In genomic region chr10:40029610-40030009, GRCm38 (mm10) we compare ENCODE assay signal across 28 mouse cellular contexts. TPM values are rescaled to one million over a fixed set of nuclear protein-coding genes. Genes with fewer than 3 reads are reported as not detected.
DNase-seq lines count a peak whose midpoint lies in the region; ATAC-seq lines count a peak whose summit lies in the region.
"Had no signal": no experiment of that assay in that cellular context is flagged by ENCODE, and none has a peak within 500 bp of the region (broad histone marks: within the 10 kb centered on the region; RNA-seq: fewer than 3 reads in every experiment).

No protein-coding gene starts in this region.

- WGBS in heart, embryonic 11.5 days (ENCODE audit: insufficient replicate concordance), result 87% methylated on average over 2 of the region's 2 CpGs

- no peaks in the 10 kb centered on the region for H3K27me3 ChIP-seq in heart, embryonic 11.5 days (ENCODE audit: control insufficient read depth, insufficient read depth, low read length)
- H3K27me3 ChIP-seq: CH12.LX; embryonic facial prominence, embryonic 15.5 days; hindbrain, embryonic 15.5 days; Patski had no signal

- H3K36me3 ChIP-seq in heart, embryonic 11.5 days (ENCODE audit: control insufficient read depth, insufficient read depth, low read length), result no peaks in the 10 kb centered on the region
- H3K36me3 ChIP-seq: embryonic facial prominence, embryonic 15.5 days; forebrain, embryonic 10.5 days; hindbrain, embryonic 15.5 days had no signal

- no peak overlapping the region for H3K9ac ChIP-seq in heart, embryonic 11.5 days (ENCODE audit: low read depth, low read length)
- H3K9ac ChIP-seq: embryonic facial prominence, embryonic 15.5 days; hindbrain, embryonic 15.5 days had no signal

- no peak for ATAC-seq in heart, embryonic 11.5 days (replicated peaks; ENCODE audit: insufficient number of reproducible peaks, low FRiP score, low TSS enrichment)
- ATAC-seq: activated CD4-positive, CD25-positive, alpha-beta regulatory T cell, adult 4 months; forebrain, embryonic 14.5 days; intestine, embryonic 16.5 days; Patski had no signal

- H3K4me3 ChIP-seq in heart, embryonic 11.5 days (ENCODE audit: low read depth, low read length), result no peak overlapping the region
- H3K4me3 ChIP-seq: embryonic facial prominence, embryonic 15.5 days; erythroblast, embryonic 14.5 days; forebrain, embryonic 10.5 days; heart, adult 2 months; hindbrain, embryonic 15.5 days had no signal

- peak; percentile 54 to 67 for DNase-seq in cerebellum, postnatal 14 days
- no peak for DNase-seq in cerebellum, adult 18-20 months
- DNase-seq in heart, adult 18-20 months, result peak; percentile 48 to 52
- peak; percentile 28 to 29 for DNase-seq in heart, postnatal 36 days
- no peak for DNase-seq in heart, postnatal 25 days (ENCODE audit: low spot score)
- DNase-seq in brain, adult 2 months (ENCODE audit: low read depth, low spot score), result peak; percentile 35
- DNase-seq in frontal cortex, postnatal 14 days (ENCODE audit: low spot score in 2 of 2), result no peak
- DNase-seq: adrenal gland, adult 2 months; adrenal gland, postnatal 25 days; cerebellum, adult 11 months; cerebellum, adult 9-10 months; embryo, embryonic 11 days; gastrocnemius, postnatal 14 days; kidney, adult 8-10 months had no signal

- no peaks in the 10 kb centered on the region for H3K4me1 ChIP-seq in heart, embryonic 11.5 days (ENCODE audit: control insufficient read depth, insufficient read depth, low read length)

- intact Hi-C loops in heart, postnatal 36 days (cut with DNase I), result no loop called here
- intact Hi-C loops in heart, postnatal 25 days (cut with DNase I), result no loop called here

- H3K9me3 ChIP-seq in heart, embryonic 11.5 days (replicated peaks; ENCODE audit: control insufficient read depth, low read length), result no peaks in the 10 kb centered on the region
- H3K9me3 ChIP-seq: embryonic facial prominence, embryonic 15.5 days; hindbrain, embryonic 15.5 days had no signal

- no peak overlapping the region for H3K27ac ChIP-seq in heart, embryonic 11.5 days (ENCODE audit: low read depth, low read length)
- H3K27ac ChIP-seq: embryonic facial prominence, embryonic 15.5 days; forebrain, embryonic 10.5 days; heart, adult 2 months; hindbrain, embryonic 15.5 days had no signal

- no peak overlapping the region for H3K4me2 ChIP-seq in heart, embryonic 11.5 days
- H3K4me2 ChIP-seq: embryonic facial prominence, embryonic 15.5 days; hindbrain, embryonic 15.5 days had no signal

RNA-seq across cellular contexts. Expression of gene Mfsd4b1, which starts 4.5 kb away (rescaled TPM):
- 1 to 10 TPM; 1.9 to 2.9 TPM for total RNA-seq in heart, adult 18-20 months (2021)
- polyA plus RNA-seq in heart, embryonic 11.5 days (2014; fragmentation: Nextera tagmentation; extraction: Ambion mirVana), result 0.11 and 0.32 TPM in 2 replicates
- total RNA-seq in heart, postnatal 36 days (2021), result 1 to 10 TPM; 2.2 to 2.4 TPM
- total RNA-seq in heart, postnatal 25 days (2021), result 1 to 10 TPM; 3.7 to 4.1 TPM
- total RNA-seq: CH12.LX; common myeloid progenitor, adult 5-6 weeks had no signal
- polyA plus RNA-seq: activated CD4-positive, CD25-positive, alpha-beta regulatory T cell, adult 4 months; C2C12; embryonic facial prominence, embryonic 11.5 days; erythroblast, embryonic 14.5 days; forebrain, embryonic 10.5 days had no signal

RNA-seq across cellular contexts. Expression of gene Mfsd4b5, which starts 43.2 kb away (rescaled TPM):
- total RNA-seq in heart, adult 18-20 months (2021), result under 1 TPM; 0.35 to 0.62 TPM
- polyA plus RNA-seq in heart, embryonic 11.5 days (2014; fragmentation: Nextera tagmentation; extraction: Ambion mirVana), result 0.07 TPM in 1 of 2 replicates, not detected in the other
- total RNA-seq in heart, postnatal 36 days (2021), result under 1 TPM; 0.42 to 0.49 TPM
- under 1 TPM; 0.34 to 0.44 TPM for total RNA-seq in heart, postnatal 25 days (2021)
- total RNA-seq: CH12.LX had no signal
- polyA plus RNA-seq: embryonic facial prominence, embryonic 11.5 days; erythroblast, embryonic 14.5 days; forebrain, embryonic 10.5 days; forebrain, embryonic 14.5 days had no signal

Comparison
In these comparisons a context has a peak if more than half of its experiments do, and no peak if none do; other contexts are left out.
1. DNase-seq: peak in cerebellum, postnatal 14 days (2 of 2), heart, adult 18-20 months (2 of 2), heart, postnatal 36 days (2 of 2) and brain, adult 2 months (single experiment); none in cerebellum, adult 18-20 months (0 of 2), heart, postnatal 25 days (single experiment) and frontal cortex, postnatal 14 days (0 of 2).